Mouse (Mus musculus) embryonic fibroblast, embryonic 13.5 days (primary cell): ENCODE data around the gene Dst. TPM values are rescaled to one million over a fixed set of nuclear protein-coding genes. Genes with fewer than 3 reads are reported as not detected.
A peak's percentile ranks its signal among the peaks of the same experiment; 100 is the strongest.

Source experiments
- H3K27ac ChIP-seq: 2 replicates; pipeline ENCODE4 v1.5.1; 2012; ENCODE audit warnings: low read length, control low read depth, inconsistent platforms; ENCODE audit not compliant: insufficient read depth
- H3K4me1 ChIP-seq: 2 replicates; pipeline ENCODE4 v1.6.1; 2011; ENCODE audit warnings: low read length; ENCODE audit not compliant: control insufficient read depth, insufficient read depth
- H3K4me3 ChIP-seq: 2 replicates; pipeline ENCODE4 v1.5.1; 2011; ENCODE audit warnings: mild to moderate bottlenecking, control low read depth, low read length; ENCODE audit not compliant: insufficient read depth
- CTCF ChIP-seq: IDR thresholded peaks from 2 replicates; pipeline ENCODE4 v1.5.1; 2011; ENCODE audit warnings: mild to moderate bottlenecking, control low read depth, low read length, moderate library complexity, borderline replicate concordance; ENCODE audit not compliant: insufficient read depth
- POLR2A ChIP-seq: IDR thresholded peaks from 2 replicates; pipeline ENCODE4 v1.6.1; 2011; ENCODE audit warnings: low read depth, mild to moderate bottlenecking, control low read depth, low read length, moderate library complexity
- polyA plus RNA-seq: library from polyadenylated mRNA; stranded (reverse); fragments of >200 nt; gene quantifications from 2 replicates; pipeline ENCODE4 v1.2.4, GENCODE M21; 2011; ENCODE audit warnings: low read depth; ENCODE audit not compliant: missing spikeins, insufficient read length

Gene Dst
- polyA plus RNA-seq, 1 experiment = 101 TPM

- peaks cover 14% of the 10 kb centered on the region for H3K4me1 ChIP-seq
- TF ChIP-seq POLR2A (no peak), CTCF (no peak)
- no peak overlapping the region for H3K4me3 ChIP-seq
- no peak overlapping the region for H3K27ac ChIP-seq
Observed at GRCm38 (mm10) chr1:34077941-34078340, 169.9 kb downstream of the Dst start.

DNA sequence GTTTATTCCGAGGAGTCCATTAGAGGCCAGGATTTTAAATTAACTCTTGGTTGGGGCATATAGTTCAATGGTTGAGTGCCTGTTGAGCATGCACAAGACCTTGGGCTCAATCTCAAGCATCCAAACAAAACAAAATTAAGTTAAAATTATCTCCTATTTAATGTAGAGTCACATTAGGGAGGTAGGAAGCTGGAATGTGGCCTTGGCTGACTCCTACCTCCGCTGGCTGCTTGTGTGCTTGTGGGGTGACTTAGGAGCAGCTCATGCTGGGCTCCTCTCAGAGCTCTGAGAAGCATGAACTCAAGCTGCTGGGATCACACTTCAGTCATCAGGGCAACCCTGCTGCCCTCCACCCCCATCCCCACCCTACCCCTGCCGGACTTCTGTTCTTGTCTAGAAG lies 181.0 kb downstream of the Dst start:
- H3K4me1 ChIP-seq = no peaks in the 10 kb centered on the region; the same call in 1 of the 2 replicates
- no peak overlapping the region for H3K27ac ChIP-seq
- H3K4me3 ChIP-seq = no peak overlapping the region
- TF ChIP-seq CTCF (no peak), POLR2A (no peak)

GRCm38 (mm10) chr1:34090700-34091099 lies 182.7 kb downstream of the Dst start:
- TF ChIP-seq POLR2A = no peak
- no peak for TF ChIP-seq CTCF
- Histone ChIP-seq H3K27ac (no peak overlapping the region), H3K4me1 (peaks cover 6% of the 10 kb centered on the region), H3K4me3 (no peak overlapping the region)

DNA sequence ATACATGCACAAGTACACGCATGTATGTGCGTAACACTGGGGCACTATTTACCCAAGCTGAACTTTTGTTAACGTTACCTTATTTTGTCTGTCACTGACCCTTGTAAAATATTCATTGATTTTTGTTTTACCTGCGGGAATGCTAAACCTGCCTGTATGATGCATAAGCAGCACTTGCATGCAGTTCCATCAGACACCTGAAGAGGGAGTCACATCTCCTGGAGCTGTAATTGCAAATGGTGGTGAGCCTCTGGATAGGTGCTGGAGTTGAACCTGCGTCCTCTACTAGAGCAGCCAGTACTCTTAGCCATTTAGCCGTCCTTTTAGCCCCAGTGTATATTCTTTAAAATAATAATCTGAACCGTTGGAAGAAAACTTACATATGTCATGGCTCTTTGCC lies 185.6 kb downstream of the Dst start:
- Histone ChIP-seq H3K27ac (peak overlapping the region; percentile 51; the same call in 1 of the 2 replicates), H3K4me3 (no peak overlapping the region), H3K4me1 (peaks cover 13% of the 10 kb centered on the region)
- TF ChIP-seq CTCF (no peak), POLR2A (no peak)

GRCm38 (mm10) chr1:34094301-34094700 lies 186.3 kb downstream of the Dst start:
- TF ChIP-seq POLR2A (no peak), CTCF (no peak)
- no peak overlapping the region for H3K4me3 ChIP-seq
- H3K4me1 ChIP-seq = peaks cover 13% of the 10 kb centered on the region
- peak overlapping the region; percentile 51 for H3K27ac ChIP-seq

DNA sequence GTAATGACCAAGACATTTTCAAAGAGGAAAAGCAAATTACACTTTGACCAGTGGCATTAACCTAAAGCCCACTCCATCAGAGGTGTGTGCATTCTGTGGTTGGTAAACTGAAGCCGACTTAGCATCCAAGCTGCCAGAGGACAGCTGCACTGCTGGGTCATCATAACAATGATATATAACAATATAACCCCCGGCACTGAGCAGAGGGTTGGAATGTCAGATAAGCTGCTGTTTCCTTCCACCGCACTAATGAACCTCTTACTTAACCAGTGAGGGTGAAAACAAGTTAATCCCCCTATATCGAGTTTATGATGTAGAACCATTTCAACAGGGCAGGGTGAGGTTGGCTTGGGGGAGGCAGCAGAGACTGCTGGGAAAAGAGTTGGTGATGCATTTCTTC lies 187.1 kb downstream of the Dst start:
- Histone ChIP-seq H3K4me3 (no peak overlapping the region), H3K27ac (0 out of 2 replicates have a peak overlapping the region, but pooled peaks have one; percentile 29), H3K4me1 (peaks cover 13% of the 10 kb centered on the region)
- TF ChIP-seq CTCF (no peak), POLR2A (no peak)

DNA sequence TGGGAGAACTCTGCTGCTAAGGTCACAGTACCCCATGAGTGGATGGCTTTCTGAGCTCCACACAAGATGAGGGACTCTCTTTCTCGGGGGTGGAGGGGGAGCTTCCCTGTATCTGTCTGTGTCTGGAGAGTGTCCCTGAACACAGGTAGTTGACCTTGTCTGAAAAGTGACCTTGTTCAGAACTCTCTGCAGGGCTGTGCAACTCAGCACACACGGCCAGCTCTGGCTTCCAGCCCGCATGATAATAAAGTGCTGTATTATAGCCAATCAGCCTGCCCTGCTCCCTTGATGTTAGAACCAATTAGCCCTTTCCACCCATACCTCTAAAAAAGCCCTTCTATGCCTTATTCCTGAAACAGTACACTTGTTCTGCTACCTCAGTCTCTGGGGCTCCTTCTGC lies 188.9 kb downstream of the Dst start:
- Histone ChIP-seq H3K4me3 (no peak overlapping the region), H3K27ac (no peak overlapping the region), H3K4me1 (peaks cover 13% of the 10 kb centered on the region)
- TF ChIP-seq CTCF (no peak), POLR2A (no peak)

DNA sequence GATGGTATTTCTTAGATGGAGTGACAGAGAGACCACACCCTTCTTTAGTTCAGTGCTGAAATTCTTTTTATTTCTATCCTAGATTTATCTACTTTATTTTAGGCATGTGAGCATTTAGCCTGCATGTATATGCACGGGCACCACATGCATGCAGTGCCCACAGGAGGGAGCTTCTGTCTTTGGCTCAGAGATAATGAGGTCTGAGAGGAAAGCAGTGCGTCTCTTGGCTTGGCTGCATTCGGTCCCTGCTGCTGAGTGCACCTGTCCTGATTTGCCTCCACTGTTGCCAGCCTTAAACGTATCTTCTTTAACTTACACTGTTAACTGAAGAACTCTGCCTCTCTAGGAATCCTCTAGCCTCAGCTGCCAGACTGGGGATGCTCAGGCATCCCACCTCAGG lies 189.6 kb downstream of the Dst start:
- peak; percentile 7; the same call in 1 of the 2 replicates for TF ChIP-seq CTCF
- TF ChIP-seq POLR2A = no peak
- peaks cover 13% of the 10 kb centered on the region for H3K4me1 ChIP-seq

DNA sequence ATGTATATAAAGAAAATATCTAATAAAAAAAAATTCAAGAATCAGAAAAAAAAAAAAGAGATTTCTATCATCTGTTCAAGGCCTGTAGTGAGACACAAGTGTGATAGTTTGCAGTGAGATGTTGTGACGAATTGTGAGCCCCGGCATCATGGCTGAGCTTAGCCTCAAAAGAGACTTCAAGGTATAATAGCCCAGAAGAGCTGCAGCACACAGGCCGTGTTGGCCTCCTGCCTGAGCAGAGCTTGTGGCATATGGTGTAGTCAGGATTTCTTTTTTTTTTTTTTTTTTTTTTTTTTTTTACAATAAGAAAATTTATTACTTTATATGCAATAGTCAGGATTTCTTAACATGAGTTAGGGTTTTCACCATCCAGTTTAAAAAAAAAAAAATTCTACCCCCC lies 191.4 kb downstream of the Dst start:
- Histone ChIP-seq H3K4me3 (no peak overlapping the region), H3K4me1 (peaks cover 16% of the 10 kb centered on the region), H3K27ac (no peak overlapping the region)
- TF ChIP-seq CTCF = no peak
- no peak for TF ChIP-seq POLR2A

More for the DNA sequence above, 189.6 kb downstream of the Dst start:
- Histone ChIP-seq H3K27ac (no peak overlapping the region), H3K4me3 (no peak overlapping the region)

GRCm38 (mm10) chr1:34100385-34100784 lies 192.4 kb downstream of the Dst start:
- H3K4me1 ChIP-seq = peaks cover 12% of the 10 kb centered on the region
- no peak for TF ChIP-seq CTCF
- TF ChIP-seq POLR2A = no peak
- H3K4me3 ChIP-seq = no peak overlapping the region
- no peak overlapping the region for H3K27ac ChIP-seq

GRCm38 (mm10) chr1:34102604-34103003 lies 194.6 kb downstream of the Dst start:
- no peak overlapping the region for H3K4me3 ChIP-seq
- peaks cover 5% of the 10 kb centered on the region for H3K4me1 ChIP-seq
- no peak for TF ChIP-seq CTCF
- no peak for TF ChIP-seq POLR2A
- H3K27ac ChIP-seq = no peak overlapping the region
